Mouse (Mus musculus) cerebellum, adult (tissue): Measurements from ENCODE around the gene Sdk1.

Source experiments
- ATAC-seq: cut with Nextera tagmentation; 2 replicates; pipeline ENCODE4 v1.9.2; 2017; ENCODE audit warnings: mild to moderate bottlenecking, moderate library complexity, mixed read lengths; ENCODE audit not compliant: insufficient number of reproducible peaks, low FRiP score, low TSS enrichment

Sdk1 gene

DNA sequence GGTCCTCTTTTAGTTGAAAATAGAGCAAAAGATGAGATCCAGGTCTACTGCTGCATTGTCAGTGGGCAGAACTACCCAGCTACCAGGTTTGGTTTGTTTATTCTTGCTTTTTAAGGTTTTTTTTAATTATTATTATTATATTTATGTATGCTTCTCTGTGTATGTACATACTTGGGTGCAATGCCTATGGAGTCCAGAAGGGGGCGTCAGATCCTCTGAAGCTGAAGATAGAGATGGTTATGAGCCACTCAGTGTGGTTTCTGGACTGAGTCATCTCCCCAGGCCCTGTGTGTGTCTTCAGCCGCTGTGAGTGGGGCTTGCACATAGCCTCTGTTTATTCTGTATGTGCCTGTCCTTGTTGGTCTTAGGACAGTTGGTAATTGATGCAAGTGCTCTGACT lies 486.7 kb downstream of the Sdk1 start:
- no peak for ATAC-seq

GRCm38 (mm10) chr5:141730006-141730405 lies 488.7 kb downstream of the Sdk1 start:
- no peak for ATAC-seq

- ATAC-seq: no peak
Observed at GRCm38 (mm10) chr5:141738725-141739124, 497.4 kb downstream of the Sdk1 start.

DNA sequence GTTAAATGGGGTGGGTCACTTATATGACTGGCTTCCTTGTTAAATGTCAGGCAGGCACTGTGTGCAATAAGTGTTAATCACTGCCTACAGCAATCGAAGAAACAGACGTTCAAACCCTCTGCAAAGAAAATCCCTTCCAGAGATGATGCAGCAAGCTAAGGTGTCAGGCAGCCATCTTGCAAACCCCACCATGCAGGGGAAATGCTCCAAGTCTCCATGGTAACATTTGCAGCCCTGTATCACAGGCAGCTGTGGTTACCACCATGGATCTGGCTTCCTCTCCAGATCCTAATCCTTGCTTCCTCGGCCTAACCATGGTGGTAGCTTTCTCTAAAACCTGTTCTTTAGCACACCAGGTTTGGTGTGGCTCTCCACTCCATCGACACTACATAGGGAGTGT lies 507.5 kb downstream of the Sdk1 start:
- ATAC-seq: no peak

- no peak for ATAC-seq
Observed at GRCm38 (mm10) chr5:141754278-141754677, 513.0 kb downstream of the Sdk1 start.

GRCm38 (mm10) chr5:141758885-141759284 lies 517.6 kb downstream of the Sdk1 start:
- no peak for ATAC-seq

DNA sequence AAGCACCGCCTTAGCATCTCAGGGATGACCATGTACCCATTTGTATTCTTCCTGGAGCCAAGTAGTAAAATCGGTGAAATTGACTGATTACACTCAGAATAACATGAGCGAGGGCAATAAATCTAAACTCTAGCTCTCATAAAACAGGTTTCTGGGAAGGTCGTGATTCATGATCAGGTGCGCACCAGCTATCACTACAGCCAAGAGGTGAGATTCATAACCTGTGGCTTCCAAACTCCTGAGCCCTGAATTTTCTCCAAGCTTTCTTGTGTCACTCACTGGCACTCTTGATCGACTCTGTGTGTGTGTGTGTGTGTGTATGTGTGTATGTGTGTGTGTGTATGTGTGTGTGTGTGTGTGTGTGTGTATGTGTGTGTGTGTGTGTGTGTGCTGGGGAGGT lies 522.8 kb downstream of the Sdk1 start:
- no peak for ATAC-seq

GRCm38 (mm10) chr5:141768761-141769515 lies 527.6 kb downstream of the Sdk1 start:
- no peak for ATAC-seq

DNA sequence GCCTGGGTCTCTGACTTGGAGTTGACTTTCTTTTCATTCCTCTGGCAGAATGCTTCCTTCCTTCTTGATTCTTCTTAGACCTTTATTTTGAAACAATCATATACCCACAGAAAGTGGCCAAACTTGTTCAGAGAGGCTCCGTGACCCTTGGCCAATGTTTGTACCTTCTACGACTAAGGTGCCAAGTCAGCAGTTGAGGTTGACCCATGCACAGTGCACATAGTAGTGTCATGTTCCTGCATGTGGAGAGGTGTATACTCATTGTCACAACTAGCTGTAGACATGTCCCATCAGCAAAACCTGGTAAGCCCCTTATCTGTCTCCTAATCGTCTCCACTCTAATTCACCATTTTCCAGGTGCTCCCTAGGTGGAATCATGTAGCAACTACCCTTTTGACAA lies 530.2 kb downstream of the Sdk1 start:
- no peak for ATAC-seq

- ATAC-seq: no peak
Observed at GRCm38 (mm10) chr5:141778231-141778630, 536.9 kb downstream of the Sdk1 start.

DNA sequence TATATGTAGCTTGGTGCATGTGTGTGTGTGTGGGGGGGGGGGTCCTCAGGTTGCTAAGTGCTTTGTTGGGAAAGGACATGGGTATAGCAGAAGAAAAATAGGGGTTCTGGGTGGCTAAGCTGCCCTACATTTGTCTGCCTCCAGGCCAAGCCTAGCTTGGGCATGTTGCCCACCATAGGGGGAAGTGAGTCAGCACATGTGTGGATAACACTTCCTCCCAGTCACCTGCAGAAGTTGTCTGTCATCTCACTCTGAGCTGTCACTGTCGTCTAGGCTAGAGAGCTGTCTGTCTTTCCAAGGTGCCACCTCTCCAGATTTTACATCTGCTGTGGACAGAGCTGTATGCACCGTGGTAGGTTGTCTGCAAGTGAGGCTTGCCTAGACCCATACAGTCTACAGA lies 539.9 kb downstream of the Sdk1 start:
- ATAC-seq: no peak

- no peak for ATAC-seq
Observed at GRCm38 (mm10) chr5:141782330-141782729, 541.0 kb downstream of the Sdk1 start.

GRCm38 (mm10) chr5:141783516-141783915 lies 542.2 kb downstream of the Sdk1 start:
- ATAC-seq: no peak

- no peak for ATAC-seq
Observed at GRCm38 (mm10) chr5:141793926-141794325, 552.6 kb downstream of the Sdk1 start.

GRCm38 (mm10) chr5:141823823-141824330 lies 582.6 kb downstream of the Sdk1 start:
- ATAC-seq: no peak

GRCm38 (mm10) chr5:141824739-141825379 lies 583.6 kb downstream of the Sdk1 start:
- ATAC-seq: no peak

DNA sequence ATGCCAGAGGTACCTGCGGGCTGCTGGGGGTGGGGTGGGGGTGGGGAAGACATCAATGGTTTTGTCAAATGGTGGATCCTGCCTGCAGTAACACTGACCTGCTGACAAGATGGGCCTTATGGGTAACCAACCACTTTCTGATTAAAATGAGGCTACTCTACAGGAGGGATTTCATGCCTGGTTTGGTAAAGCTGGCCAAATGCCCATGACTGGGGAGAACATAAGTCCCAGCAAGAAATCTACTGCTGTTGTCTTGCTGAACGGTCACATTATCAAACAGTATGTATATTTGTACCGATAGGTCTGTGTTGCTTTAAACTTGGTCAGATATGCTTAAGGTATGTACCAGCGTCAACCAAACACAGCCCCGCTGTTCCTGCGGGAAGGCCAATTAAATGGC lies 594.3 kb downstream of the Sdk1 start:
- no peak for ATAC-seq

- ATAC-seq: peak; percentile 88
Observed at GRCm38 (mm10) chr5:141836892-141837455, 595.7 kb downstream of the Sdk1 start.

DNA sequence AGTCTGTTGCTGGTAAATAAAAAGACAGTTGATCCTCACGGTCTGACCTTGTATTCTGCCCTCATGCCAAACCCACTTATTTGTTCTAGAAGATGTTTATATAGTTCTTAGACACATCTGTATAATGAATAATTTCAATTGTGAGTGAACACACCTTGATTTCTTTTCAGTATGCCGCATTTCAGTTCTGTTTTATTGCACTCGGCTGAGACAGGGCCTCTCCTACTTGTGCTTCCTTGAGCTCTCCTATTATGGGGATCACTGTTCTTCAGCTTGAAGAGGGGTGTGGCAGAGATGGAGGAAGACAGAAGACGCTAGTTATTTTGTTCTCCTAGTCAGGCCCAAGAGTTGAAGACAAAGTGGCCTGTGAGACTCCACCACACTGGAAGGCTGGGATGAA lies 603.4 kb downstream of the Sdk1 start:
- no peak for ATAC-seq

DNA sequence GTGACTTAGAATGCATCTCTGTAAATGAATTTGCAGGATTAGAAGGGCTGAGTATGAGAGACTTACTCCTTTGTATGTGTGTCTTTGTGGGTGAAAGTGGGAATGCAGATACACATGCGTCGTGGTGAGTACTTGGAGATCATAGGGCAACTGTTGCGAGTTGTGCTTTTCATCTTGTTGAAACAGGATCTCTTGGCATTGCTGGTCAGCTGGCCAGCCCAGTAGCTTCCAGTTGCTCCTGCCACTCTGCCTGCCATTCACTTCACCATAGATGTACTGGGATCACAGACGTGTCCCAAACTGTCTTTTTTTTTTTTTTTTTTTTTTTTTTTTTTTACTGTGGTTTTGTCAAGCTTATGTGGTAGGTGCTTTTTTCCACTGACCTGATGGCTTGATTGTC lies 606.4 kb downstream of the Sdk1 start:
- no peak for ATAC-seq

DNA sequence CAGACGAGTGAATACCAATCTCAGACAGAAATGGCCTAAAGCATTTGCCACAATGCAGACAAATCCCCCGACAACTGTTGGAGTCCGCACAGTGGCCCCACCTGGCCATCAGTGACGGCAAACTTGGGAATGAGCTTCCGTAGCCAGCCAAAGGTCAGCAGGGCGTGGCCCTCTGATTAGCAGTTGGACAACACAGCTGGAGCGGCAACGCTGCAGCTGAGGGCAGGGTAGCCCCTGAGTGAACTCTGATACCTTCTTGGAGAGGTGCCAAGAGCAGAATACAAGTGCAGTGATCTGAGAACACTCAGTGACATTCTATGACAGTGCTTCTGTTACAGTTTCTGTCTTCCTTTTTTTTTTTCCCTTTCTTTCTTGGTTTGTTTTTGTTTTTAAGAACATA lies 610.9 kb downstream of the Sdk1 start:
- no peak for ATAC-seq

- ATAC-seq: no peak
Observed at GRCm38 (mm10) chr5:141856447-141856846, 615.2 kb downstream of the Sdk1 start.
